Mouse (Mus musculus): ENCODE measurements at regions not wholly inside any gene's neighbourhood (a gene's known extent, or its start where the extent isn't known, plus 50 kb on each side); places are given as distances from the start of the nearest gene placed in this dataset.

- H3K9me3 ChIP-seq (ENCODE audit: control insufficient read depth, low read length), result no peaks in the 10 kb centered on the region
- H3K36me3 ChIP-seq (ENCODE audit: control insufficient read depth, insufficient read depth, low read length), result no peaks in the 10 kb centered on the region
- H3K4me1 ChIP-seq (ENCODE audit: control insufficient read depth, insufficient read depth, low read length), result no peaks in the 10 kb centered on the region
- 56% methylated on average over 2 of the region's 2 CpGs for WGBS
- no peak overlapping the region for H3K4me2 ChIP-seq (ENCODE audit: low read depth, low read length)
- no peak overlapping the region for H3K9ac ChIP-seq (ENCODE audit: low read depth, low read length)
- ATAC-seq, result peak; percentile 83
- H3K4me3 ChIP-seq (ENCODE audit: low read length), result no peak overlapping the region
- no peak overlapping the region for H3K27ac ChIP-seq (ENCODE audit: low read length)
- H3K27me3 ChIP-seq (replicated peaks; ENCODE audit: control insufficient read depth, insufficient read depth, low read length), result no peaks in the 10 kb centered on the region
Observed at GRCm38 (mm10) chr1:99237214-99237613, 535.4 kb upstream of the Cntnap5b start.

- Histone ChIP-seq H3K4me1 (ENCODE audit: control insufficient read depth, insufficient read depth, low read length) (no peaks in the 10 kb centered on the region), H3K9me3 (ENCODE audit: control insufficient read depth, low read length) (no peaks in the 10 kb centered on the region), H3K27me3 (replicated peaks; ENCODE audit: control insufficient read depth, insufficient read depth, low read length) (no peaks in the 10 kb centered on the region), H3K27ac (ENCODE audit: low read length) (no peak overlapping the region), H3K36me3 (ENCODE audit: control insufficient read depth, insufficient read depth, low read length) (no peaks in the 10 kb centered on the region), H3K4me3 (ENCODE audit: low read length) (no peak overlapping the region), H3K4me2 (ENCODE audit: low read depth, low read length) (no peak overlapping the region), H3K9ac (ENCODE audit: low read depth, low read length) (no peak overlapping the region)
- ATAC-seq, result no peak
Observed at GRCm38 (mm10) chr1:99285612-99286011, 487.0 kb upstream of the Cntnap5b start.

DNA sequence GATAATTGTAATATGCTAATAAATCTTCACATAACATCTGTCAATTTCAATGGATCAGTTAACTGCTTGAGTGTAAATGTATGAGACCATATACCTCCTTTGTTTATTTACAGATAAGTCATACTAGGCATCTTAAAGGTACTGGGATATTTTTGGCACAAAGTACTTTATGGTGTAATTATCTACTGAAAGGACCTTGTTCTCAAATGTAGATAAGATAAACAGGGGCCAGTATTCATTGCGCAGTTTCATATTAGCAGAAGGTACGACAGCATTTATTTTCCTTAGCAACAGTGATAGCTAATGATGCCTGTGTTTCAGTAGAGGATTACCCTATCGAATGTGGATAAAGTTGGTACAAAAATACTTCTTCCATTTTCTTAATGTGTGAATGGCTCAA is 484.7 kb upstream of the Cntnap5b start:
- WGBS, result 54% methylated on average over 3 of the region's 3 CpGs
- H3K36me3 ChIP-seq (ENCODE audit: control insufficient read depth, insufficient read depth, low read length), result no peaks in the 10 kb centered on the region
- no peaks in the 10 kb centered on the region for H3K27me3 ChIP-seq (replicated peaks; ENCODE audit: control insufficient read depth, insufficient read depth, low read length)
- no peaks in the 10 kb centered on the region for H3K9me3 ChIP-seq (ENCODE audit: control insufficient read depth, low read length)
- no peak overlapping the region for H3K4me2 ChIP-seq (ENCODE audit: low read depth, low read length)
- H3K9ac ChIP-seq (ENCODE audit: low read depth, low read length), result no peak overlapping the region
- H3K4me1 ChIP-seq (ENCODE audit: control insufficient read depth, insufficient read depth, low read length), result no peaks in the 10 kb centered on the region
- peak; percentile 97 for ATAC-seq
- H3K4me3 ChIP-seq (ENCODE audit: low read length), result no peak overlapping the region
- H3K27ac ChIP-seq (ENCODE audit: low read length), result no peak overlapping the region

DNA sequence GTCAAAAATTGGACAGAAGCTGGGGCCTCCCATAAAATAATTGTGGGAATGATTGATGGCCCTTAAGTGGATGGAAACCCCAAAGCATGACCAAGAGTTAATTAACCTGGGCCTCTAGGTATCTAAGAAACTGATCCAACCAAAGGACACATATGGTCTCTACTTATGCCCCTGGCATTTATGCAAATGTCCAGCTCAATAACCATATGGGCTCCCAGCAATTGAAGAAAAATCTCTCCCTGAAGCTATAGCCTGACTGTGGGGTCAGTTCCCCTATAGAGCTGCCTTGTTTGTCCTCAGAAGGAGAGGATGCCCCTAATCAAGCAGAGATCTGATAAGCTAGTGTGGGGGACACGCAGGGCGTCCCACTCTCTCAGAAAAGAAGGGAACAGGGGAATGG is 473.4 kb upstream of the Cntnap5b start:
- H3K9me3 ChIP-seq (ENCODE audit: control insufficient read depth, low read length), result no peaks in the 10 kb centered on the region
- no peak overlapping the region for H3K4me3 ChIP-seq (ENCODE audit: low read length)
- H3K4me2 ChIP-seq (ENCODE audit: low read depth, low read length), result no peak overlapping the region
- no peaks in the 10 kb centered on the region for H3K27me3 ChIP-seq (replicated peaks; ENCODE audit: control insufficient read depth, insufficient read depth, low read length)
- no peak for ATAC-seq
- H3K36me3 ChIP-seq (ENCODE audit: control insufficient read depth, insufficient read depth, low read length), result no peaks in the 10 kb centered on the region
- H3K27ac ChIP-seq (ENCODE audit: low read length), result no peak overlapping the region
- H3K4me1 ChIP-seq (ENCODE audit: control insufficient read depth, insufficient read depth, low read length), result no peaks in the 10 kb centered on the region
- WGBS, result 84% methylated on average over 2 of the region's 2 CpGs
- no peak overlapping the region for H3K9ac ChIP-seq (ENCODE audit: low read depth, low read length)

DNA sequence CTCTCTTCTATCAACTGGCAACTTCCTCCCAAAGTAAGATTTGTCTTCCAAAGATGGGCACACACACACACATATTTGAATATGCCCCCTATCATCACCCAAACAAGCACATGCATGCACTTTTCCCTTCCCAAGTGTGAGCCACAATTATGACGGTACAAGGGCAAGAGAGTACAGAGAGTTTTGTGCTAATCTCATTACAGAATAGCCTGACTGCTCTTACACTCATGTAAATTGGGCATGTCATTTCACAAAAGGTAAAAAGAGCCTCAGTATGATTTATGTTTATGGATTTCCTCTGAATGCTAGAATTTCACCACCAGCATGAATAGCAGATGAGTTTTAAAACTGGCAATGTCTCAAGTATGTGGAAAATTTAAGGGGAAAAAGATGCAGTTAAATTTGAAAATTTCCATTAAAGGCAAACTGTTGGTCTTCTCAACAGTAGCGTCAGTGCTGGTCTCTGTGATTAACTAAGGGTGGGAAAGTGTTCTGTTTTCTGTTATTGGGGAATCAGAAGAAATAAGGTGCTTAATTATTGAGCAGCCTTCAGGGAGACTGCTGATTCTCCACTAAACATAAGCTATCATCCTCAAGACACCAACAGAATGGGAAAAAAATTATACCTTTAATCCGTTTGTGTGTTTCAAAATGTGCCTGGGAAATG is 455.4 kb upstream of the Cntnap5b start:
- no peak overlapping the region for H3K27ac ChIP-seq (ENCODE audit: low read length)
- 62% methylated on average over 3 of the region's 3 CpGs for WGBS
- no peak for ATAC-seq
- H3K27me3 ChIP-seq (replicated peaks; ENCODE audit: control insufficient read depth, insufficient read depth, low read length), result no peaks in the 10 kb centered on the region
- H3K4me2 ChIP-seq (ENCODE audit: low read depth, low read length), result no peak overlapping the region
- H3K9me3 ChIP-seq (ENCODE audit: control insufficient read depth, low read length), result no peaks in the 10 kb centered on the region
- H3K9ac ChIP-seq (ENCODE audit: low read depth, low read length), result no peak overlapping the region
- no peaks in the 10 kb centered on the region for H3K4me1 ChIP-seq (ENCODE audit: control insufficient read depth, insufficient read depth, low read length)
- H3K36me3 ChIP-seq (ENCODE audit: control insufficient read depth, insufficient read depth, low read length), result no peaks in the 10 kb centered on the region
- H3K4me3 ChIP-seq (ENCODE audit: low read length), result no peak overlapping the region

GRCm38 (mm10) chr1:99317710-99318066 is 454.9 kb upstream of the Cntnap5b start:
- H3K4me3 ChIP-seq (ENCODE audit: low read length), result no peak overlapping the region
- ATAC-seq, result no peak
- 61% methylated on average over 4 of the region's 4 CpGs for WGBS
- H3K36me3 ChIP-seq (ENCODE audit: control insufficient read depth, insufficient read depth, low read length), result no peaks in the 10 kb centered on the region
- no peak overlapping the region for H3K27ac ChIP-seq (ENCODE audit: low read length)
- H3K4me2 ChIP-seq (ENCODE audit: low read depth, low read length), result no peak overlapping the region
- H3K27me3 ChIP-seq (replicated peaks; ENCODE audit: control insufficient read depth, insufficient read depth, low read length), result no peaks in the 10 kb centered on the region
- H3K9ac ChIP-seq (ENCODE audit: low read depth, low read length), result no peak overlapping the region
- H3K9me3 ChIP-seq (ENCODE audit: control insufficient read depth, low read length), result no peaks in the 10 kb centered on the region
- H3K4me1 ChIP-seq (ENCODE audit: control insufficient read depth, insufficient read depth, low read length), result no peaks in the 10 kb centered on the region

All from intestine, embryonic 16.5 days (tissue).